Mouse (Mus musculus): ENCODE results near the gene Zbtb25. TPM values are rescaled to one million over a fixed set of nuclear protein-coding genes. Genes with fewer than 3 reads are reported as not detected.

Gene Zbtb25
- polyA plus RNA-seq, 1 experiment from 2014 or later, result 11.8 TPM

- 21% methylated on average over 9 of the region's 9 CpGs for WGBS
- ATAC-seq (ENCODE audit: extremely low read depth, insufficient number of reproducible peaks, low FRiP score, low TSS enrichment), result peak; percentile 35; the same call in 1 of the 2 replicates
These were observed 61.4 kb downstream of the Zbtb25 start for GRCm38 (mm10) chr12:76307964-76308363.

GRCm38 (mm10) chr12:76306852-76307561 lies 62.4 kb downstream of the Zbtb25 start:
- Histone ChIP-seq H3K9ac (no peak overlapping the region), H3K36me3 (peaks cover 42% of the 10 kb centered on the region), H3K4me2 (no peak overlapping the region), H3K4me1 (peaks cover 49% of the 10 kb centered on the region), H3K27ac (replicated peaks) (peak overlapping the region; percentile 84), H3K4me3 (no peak overlapping the region), H3K9me3 (no peaks in the 10 kb centered on the region), H3K27me3 (replicated peaks) (no peaks in the 10 kb centered on the region)
- no peak for ATAC-seq (ENCODE audit: extremely low read depth, insufficient number of reproducible peaks, low FRiP score, low TSS enrichment)
- 66% methylated on average over 9 of the region's 9 CpGs for WGBS

More at GRCm38 (mm10) chr12:76307964-76308363, 61.4 kb downstream of the Zbtb25 start:
- Histone ChIP-seq H3K4me3 (no peak overlapping the region), H3K4me2 (no peak overlapping the region), H3K9me3 (no peaks in the 10 kb centered on the region), H3K9ac (no peak overlapping the region), H3K36me3 (peaks cover 46% of the 10 kb centered on the region), H3K4me1 (peaks cover 51% of the 10 kb centered on the region), H3K27me3 (replicated peaks) (no peaks in the 10 kb centered on the region), H3K27ac (replicated peaks) (peak overlapping the region; percentile 84)

GRCm38 (mm10) chr12:76305107-76305506 lies 64.3 kb downstream of the Zbtb25 start:
- H3K9me3 ChIP-seq, result no peaks in the 10 kb centered on the region
- ATAC-seq (ENCODE audit: extremely low read depth, insufficient number of reproducible peaks, low FRiP score, low TSS enrichment), result no peak

GRCm38 (mm10) chr12:76304199-76304598 lies 65.2 kb downstream of the Zbtb25 start:
- Histone ChIP-seq H3K27me3 (replicated peaks) (no peaks in the 10 kb centered on the region), H3K36me3 (peaks cover 61% of the 10 kb centered on the region), H3K4me2 (no peak overlapping the region), H3K27ac (replicated peaks) (no peak overlapping the region), H3K4me1 (peaks cover 28% of the 10 kb centered on the region), H3K9me3 (no peaks in the 10 kb centered on the region), H3K4me3 (no peak overlapping the region), H3K9ac (no peak overlapping the region)
- ATAC-seq (ENCODE audit: extremely low read depth, insufficient number of reproducible peaks, low FRiP score, low TSS enrichment), result no peak
- WGBS, result 60% methylated on average over 4 of the region's 4 CpGs

More at GRCm38 (mm10) chr12:76305107-76305506, 64.3 kb downstream of the Zbtb25 start:
- H3K9ac ChIP-seq, result no peak overlapping the region
- H3K27me3 ChIP-seq (replicated peaks), result no peaks in the 10 kb centered on the region
- H3K36me3 ChIP-seq, result peaks cover 54% of the 10 kb centered on the region
- no peak overlapping the region for H3K4me3 ChIP-seq
- no peak overlapping the region for H3K27ac ChIP-seq (replicated peaks)
- WGBS, result 87% methylated on average over 8 of the region's 8 CpGs
- no peak overlapping the region for H3K4me2 ChIP-seq
- peaks cover 30% of the 10 kb centered on the region for H3K4me1 ChIP-seq

GRCm38 (mm10) chr12:76303474-76303873 lies 65.9 kb downstream of the Zbtb25 start:
- H3K4me3 ChIP-seq, result no peak overlapping the region
- no peak for ATAC-seq (ENCODE audit: extremely low read depth, insufficient number of reproducible peaks, low FRiP score, low TSS enrichment)
- peaks cover 67% of the 10 kb centered on the region for H3K36me3 ChIP-seq
- H3K9me3 ChIP-seq, result no peaks in the 10 kb centered on the region
- 0 out of 2 replicates have a peak overlapping the region, but pooled peaks have one; percentile 2 for H3K27ac ChIP-seq (replicated peaks)
- H3K4me1 ChIP-seq, result peaks cover 33% of the 10 kb centered on the region
- no peak overlapping the region for H3K4me2 ChIP-seq
- H3K27me3 ChIP-seq (replicated peaks), result no peaks in the 10 kb centered on the region
- 91% methylated on average over 11 of the region's 11 CpGs for WGBS
- H3K9ac ChIP-seq, result no peak overlapping the region

- WGBS, result 85% methylated on average over 10 of the region's 10 CpGs
- ATAC-seq (ENCODE audit: extremely low read depth, insufficient number of reproducible peaks, low FRiP score, low TSS enrichment), result no peak
- Histone ChIP-seq H3K9ac (no peak overlapping the region), H3K36me3 (peaks cover 82% of the 10 kb centered on the region), H3K4me1 (peaks cover 12% of the 10 kb centered on the region), H3K4me3 (no peak overlapping the region), H3K27me3 (replicated peaks) (no peaks in the 10 kb centered on the region), H3K4me2 (no peak overlapping the region), H3K27ac (replicated peaks) (no peak overlapping the region), H3K9me3 (no peaks in the 10 kb centered on the region)
These were observed 69.0 kb downstream of the Zbtb25 start for GRCm38 (mm10) chr12:76300367-76300766.

GRCm38 (mm10) chr12:76299361-76299906 lies 70.0 kb downstream of the Zbtb25 start:
- no peaks in the 10 kb centered on the region for H3K27me3 ChIP-seq (replicated peaks)
- H3K9me3 ChIP-seq, result no peaks in the 10 kb centered on the region
- no peak overlapping the region for H3K27ac ChIP-seq (replicated peaks)
- H3K4me1 ChIP-seq, result peaks cover 12% of the 10 kb centered on the region
- 73% methylated on average over 9 of the region's 9 CpGs for WGBS
- no peak overlapping the region for H3K4me2 ChIP-seq
- H3K36me3 ChIP-seq, result peaks cover 85% of the 10 kb centered on the region
- ATAC-seq (ENCODE audit: extremely low read depth, insufficient number of reproducible peaks, low FRiP score, low TSS enrichment), result no peak
- H3K4me3 ChIP-seq, result no peak overlapping the region
- no peak overlapping the region for H3K9ac ChIP-seq

- Histone ChIP-seq H3K27ac (replicated peaks) (no peak overlapping the region), H3K4me2 (no peak overlapping the region), H3K9ac (no peak overlapping the region), H3K9me3 (no peaks in the 10 kb centered on the region), H3K36me3 (peaks cover 87% of the 10 kb centered on the region), H3K4me3 (no peak overlapping the region), H3K4me1 (peaks cover 9% of the 10 kb centered on the region), H3K27me3 (replicated peaks) (no peaks in the 10 kb centered on the region)
- ATAC-seq (ENCODE audit: extremely low read depth, insufficient number of reproducible peaks, low FRiP score, low TSS enrichment), result no peak
- WGBS, result 88% methylated on average over 5 of the region's 5 CpGs
These were observed 71.6 kb downstream of the Zbtb25 start for GRCm38 (mm10) chr12:76297830-76298229.

Other genes starting within 250 kb of the Zbtb25 start
- gene Esr2, start 192.3 kb downstream of the Zbtb25 start, polyA plus RNA-seq (2015; fragmentation: Nextera tagmentation; extraction: Ambion mirVana), result 0.32 and 0.42 TPM in 2 replicates
- gene Tex21, start 122.9 kb downstream of the Zbtb25 start, polyA plus RNA-seq (2015; fragmentation: Nextera tagmentation; extraction: Ambion mirVana), result 0.22 and 0.35 TPM in 2 replicates
- gene Mthfd1, start 114.3 kb downstream of the Zbtb25 start, polyA plus RNA-seq (2015; fragmentation: Nextera tagmentation; extraction: Ambion mirVana), result 40.1 and 41.0 TPM in 2 replicates
- gene Akap5, start 44.7 kb downstream of the Zbtb25 start, polyA plus RNA-seq (2015; fragmentation: Nextera tagmentation; extraction: Ambion mirVana), result 4.0 and 4.4 TPM in 2 replicates
- 6.3 and 6.4 TPM in 2 replicates for gene Zbtb1, start 664 bp upstream of the Zbtb25 start, polyA plus RNA-seq (2015; fragmentation: Nextera tagmentation; extraction: Ambion mirVana)
- 15.1 and 15.5 TPM in 2 replicates for gene Hspa2, start 34.6 kb upstream of the Zbtb25 start, polyA plus RNA-seq (2015; fragmentation: Nextera tagmentation; extraction: Ambion mirVana)
- gene Ppp1r36, start 47.9 kb upstream of the Zbtb25 start, polyA plus RNA-seq (2015; fragmentation: Nextera tagmentation; extraction: Ambion mirVana), result 2.0 and 3.1 TPM in 2 replicates
- gene Plekhg3, start 161.3 kb upstream of the Zbtb25 start, polyA plus RNA-seq (2015; fragmentation: Nextera tagmentation; extraction: Ambion mirVana), result 6.5 and 7.2 TPM in 2 replicates

Data from heart, embryonic 13.5 days (tissue).